In the genomic region with DNA sequence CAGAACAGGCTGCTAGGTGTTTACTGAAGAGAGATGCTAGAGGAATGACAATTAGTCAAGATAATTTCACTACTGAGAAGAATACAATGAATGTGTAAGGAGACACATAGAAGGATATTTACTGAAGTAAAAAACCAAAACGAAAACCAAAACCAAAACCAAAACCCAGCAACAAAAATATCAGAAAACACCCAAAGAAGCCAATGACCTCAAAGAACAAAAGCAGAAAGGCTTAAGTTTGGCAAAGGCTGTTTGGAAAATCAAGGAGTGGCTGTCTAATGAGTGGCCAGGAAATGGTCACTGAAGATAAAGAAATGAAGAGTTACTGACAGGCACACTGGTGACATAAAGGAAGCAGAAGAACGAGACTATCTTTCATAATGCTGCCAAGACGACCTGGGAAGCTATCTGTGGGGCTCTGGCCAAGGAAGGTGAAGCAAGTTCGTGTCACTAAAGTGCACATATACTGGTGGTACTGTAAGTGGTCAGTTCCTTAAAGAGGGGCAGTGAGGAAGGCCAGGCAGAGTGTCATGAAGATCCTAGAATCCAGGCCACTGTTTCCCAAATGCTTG, we compare ENCODE assay signal across 18 mouse cellular contexts. TPM values are rescaled to one million over a fixed set of nuclear protein-coding genes. Genes with fewer than 3 reads are reported as not detected.
DNase-seq lines count a peak whose midpoint lies in the region; ATAC-seq lines count a peak whose summit lies in the region.
"Had no signal": no experiment of that assay in that cellular context is flagged by ENCODE, and none has a peak within 500 bp of the region (broad histone marks: within the 10 kb centered on the region; RNA-seq: fewer than 3 reads in every experiment).

No protein-coding gene starts in this region.

- DNase-seq in heart, postnatal 4 days = no peak
- no peak for DNase-seq in lung, postnatal 10 days
- DNase-seq in MN1 (ENCODE audit: low spot score) = peak; percentile 14
- DNase-seq in left cerebral cortex, adult 18-20 months (ENCODE audit: low spot score in 2 of 2) = no peak
- DNase-seq in neural tube, embryonic 10.5 days (ENCODE audit: extremely low spot score, low spot score) = no peak
- DNase-seq: adrenal gland, postnatal 14 days; gastrocnemius, postnatal 36 days; kidney, postnatal 4 days; lung, postnatal 14 days; thymus, postnatal 36 days had no signal

- no peak overlapping the region for H3K9ac ChIP-seq in heart, embryonic 12.5 days
- H3K9ac ChIP-seq in lung, embryonic 16.5 days (ENCODE audit: low read length) = no peak overlapping the region
- H3K9ac ChIP-seq: intestine, embryonic 15.5 days; limb, embryonic 13.5 days; stomach, embryonic 15.5 days had no signal

- peaks cover 4% of the 10 kb centered on the region; the same call in 1 of the 2 replicates for H3K4me1 ChIP-seq in heart, embryonic 12.5 days (replicated peaks)
- no peaks in the 10 kb centered on the region for H3K4me1 ChIP-seq in lung, embryonic 16.5 days (replicated peaks; ENCODE audit: control insufficient read depth, insufficient read depth, low read length)
- H3K4me1 ChIP-seq: intestine, embryonic 15.5 days; limb, embryonic 13.5 days; stomach, embryonic 15.5 days had no signal

- peaks cover 57% of the 10 kb centered on the region for H3K36me3 ChIP-seq in heart, embryonic 12.5 days
- H3K36me3 ChIP-seq in lung, embryonic 16.5 days (ENCODE audit: control insufficient read depth, insufficient read depth, low read length) = peaks cover 14% of the 10 kb centered on the region

- no peak overlapping the region for H3K4me2 ChIP-seq in heart, embryonic 12.5 days
- no peak overlapping the region for H3K4me2 ChIP-seq in lung, embryonic 16.5 days (ENCODE audit: low read depth, low read length)
- H3K4me2 ChIP-seq: intestine, embryonic 15.5 days; limb, embryonic 13.5 days; stomach, embryonic 15.5 days had no signal

- peak overlapping the region; percentile 50; the same call in 1 of the 2 replicates for H3K27ac ChIP-seq in heart, embryonic 12.5 days (ENCODE audit: poor library complexity, severe bottlenecking)
- 0 out of 2 replicates have a peak overlapping the region, but pooled peaks have one; percentile 15 for H3K27ac ChIP-seq in lung, embryonic 16.5 days (ENCODE audit: low read length)
- H3K27ac ChIP-seq: intestine, embryonic 15.5 days; limb, embryonic 13.5 days; stomach, embryonic 15.5 days had no signal

- no peak for ATAC-seq in heart, embryonic 12.5 days (ENCODE audit: insufficient number of reproducible peaks, low FRiP score)
- ATAC-seq in lung, embryonic 16.5 days (ENCODE audit: low read depth) = no peak
- 0 out of 2 replicates have a peak, but pooled peaks have one; percentile 50 for ATAC-seq in monocyte, adult 5-6 weeks (replicated peaks; ENCODE audit: insufficient number of reproducible peaks, low FRiP score, low TSS enrichment, poor library complexity, severe bottlenecking)
- ATAC-seq: forebrain, embryonic 16.5 days; intestine, embryonic 15.5 days had no signal

- no peaks in the 10 kb centered on the region for H3K27me3 ChIP-seq in heart, embryonic 12.5 days (replicated peaks)
- H3K27me3 ChIP-seq in lung, embryonic 16.5 days (ENCODE audit: control insufficient read depth, insufficient read depth, low read depth, low read length) = no peaks in the 10 kb centered on the region
- H3K27me3 ChIP-seq: intestine, embryonic 15.5 days; limb, embryonic 13.5 days; stomach, embryonic 15.5 days had no signal

- no peaks in the 10 kb centered on the region for H3K9me3 ChIP-seq in heart, embryonic 12.5 days (replicated peaks)
- H3K9me3 ChIP-seq in lung, embryonic 16.5 days (ENCODE audit: control insufficient read depth, low read length) = no peaks in the 10 kb centered on the region
- H3K9me3 ChIP-seq: intestine, embryonic 15.5 days; limb, embryonic 13.5 days; stomach, embryonic 15.5 days had no signal

- 57% methylated on average over 4 of the region's 4 CpGs for WGBS in heart, embryonic 12.5 days
- 55% methylated on average over 4 of the region's 4 CpGs for WGBS in lung, embryonic 16.5 days

- H3K4me3 ChIP-seq in heart, embryonic 12.5 days = no peak overlapping the region
- no peak overlapping the region for H3K4me3 ChIP-seq in lung, embryonic 16.5 days (ENCODE audit: low read length)
- H3K4me3 ChIP-seq: intestine, embryonic 15.5 days; limb, embryonic 13.5 days; stomach, embryonic 15.5 days had no signal

RNA-seq across cellular contexts. Expression of gene Gosr1, which starts 27.5 kb away (rescaled TPM):
- polyA plus RNA-seq in heart, embryonic 12.5 days (2016; fragmentation: Nextera tagmentation; extraction: Ambion mirVana) = 18.3 and 21.6 TPM in 2 replicates
- 10 to 100 TPM; 34.9 to 37.0 TPM for total RNA-seq in heart, postnatal 4 days (2021)
- polyA plus RNA-seq in lung, embryonic 16.5 days (2015; fragmentation: Nextera tagmentation; extraction: Ambion mirVana) = 27.6 and 29.9 TPM in 2 replicates
- total RNA-seq in monocyte, adult 5-6 weeks (2017) = 43.3 to 103 TPM (median 80.0 TPM) in 3 replicates
- total RNA-seq in left cerebral cortex, adult 18-20 months (2021) = 10 to 100 TPM; 47.3 to 53.9 TPM

RNA-seq across cellular contexts. Expression of gene Trarg1, which starts 56.2 kb away (rescaled TPM):
- 0.05 TPM in 1 of 2 replicates, not detected in the other for polyA plus RNA-seq in heart, embryonic 12.5 days (2016; fragmentation: Nextera tagmentation; extraction: Ambion mirVana)
- 1 to 10 TPM; 1.5 to 1.7 TPM for total RNA-seq in heart, postnatal 4 days (2021)
- 1.1 and 1.2 TPM in 2 replicates for polyA plus RNA-seq in lung, embryonic 16.5 days (2015; fragmentation: Nextera tagmentation; extraction: Ambion mirVana)
- not detected in 3 replicates for total RNA-seq in monocyte, adult 5-6 weeks (2017)
- under 1 TPM; 0.49 to 0.75 TPM for total RNA-seq in left cerebral cortex, adult 18-20 months (2021)
- total RNA-seq: neutrophil, adult 5-6 weeks had no signal
